Mouse (Mus musculus): Measurements from ENCODE around the gene L3mbtl1. TPM values are rescaled to one million over a fixed set of nuclear protein-coding genes. Genes with fewer than 3 reads are reported as not detected.

The L3mbtl1 gene
- total RNA-seq, 2 experiments from 2014 or later = 10.1 to 14.0 TPM

- Histone ChIP-seq H3K4me3 (no peak overlapping the region), H3K27ac (no peak overlapping the region)
- DNase-seq (ENCODE audit: low spot score in 2 of 2) = no peak
- TF ChIP-seq CTCF (conservative IDR thresholded peaks at IDR 0.05) = peak; percentile 40
Observed at GRCm38 (mm10) chr2:162956843-162957242, 13.6 kb downstream of the L3mbtl1 start.

- no peak for TF ChIP-seq CTCF (conservative IDR thresholded peaks at IDR 0.05)
Observed at GRCm38 (mm10) chr2:162961321-162961720, 18.0 kb downstream of the L3mbtl1 start.

GRCm38 (mm10) chr2:162966734-162967133 lies 23.5 kb downstream of the L3mbtl1 start:
- no peak overlapping the region for H3K27ac ChIP-seq
- no peak for DNase-seq (ENCODE audit: low spot score in 2 of 2)
- H3K4me3 ChIP-seq = no peak overlapping the region
- TF ChIP-seq CTCF (conservative IDR thresholded peaks at IDR 0.05) = no peak

More at GRCm38 (mm10) chr2:162961321-162961720, 18.0 kb downstream of the L3mbtl1 start:
- DNase-seq (ENCODE audit: low spot score in 2 of 2) = no peak
- no peak overlapping the region for H3K27ac ChIP-seq
- H3K4me3 ChIP-seq = no peak overlapping the region

- DNase-seq (ENCODE audit: low spot score in 2 of 2) = peak in 1 of 2 experiments; percentile 37
- Histone ChIP-seq H3K27ac (no peak overlapping the region), H3K4me3 (no peak overlapping the region)
- TF ChIP-seq CTCF (conservative IDR thresholded peaks at IDR 0.05) = peak; percentile 74
Observed at GRCm38 (mm10) chr2:162968357-162968756, 25.1 kb downstream of the L3mbtl1 start.

- H3K27ac ChIP-seq = no peak overlapping the region
- no peak overlapping the region for H3K4me3 ChIP-seq
- no peak for TF ChIP-seq CTCF (conservative IDR thresholded peaks at IDR 0.05)
- no peak for DNase-seq (ENCODE audit: low spot score in 2 of 2)
Observed at GRCm38 (mm10) chr2:162969101-162969500, 25.8 kb downstream of the L3mbtl1 start.

GRCm38 (mm10) chr2:162970896-162971295 lies 27.6 kb downstream of the L3mbtl1 start:
- no peak for TF ChIP-seq CTCF (conservative IDR thresholded peaks at IDR 0.05)
- no peak overlapping the region for H3K27ac ChIP-seq
- no peak overlapping the region for H3K4me3 ChIP-seq
- DNase-seq (ENCODE audit: low spot score in 2 of 2) = no peak

GRCm38 (mm10) chr2:162972752-162973151 lies 29.5 kb downstream of the L3mbtl1 start:
- no peak for TF ChIP-seq CTCF (conservative IDR thresholded peaks at IDR 0.05)
- DNase-seq (ENCODE audit: low spot score in 2 of 2) = no peak
- Histone ChIP-seq H3K27ac (no peak overlapping the region), H3K4me3 (no peak overlapping the region)

GRCm38 (mm10) chr2:162973206-162973605 lies 29.9 kb downstream of the L3mbtl1 start:
- H3K4me3 ChIP-seq = no peak overlapping the region
- no peak for TF ChIP-seq CTCF (conservative IDR thresholded peaks at IDR 0.05)
- DNase-seq (ENCODE audit: low spot score in 2 of 2) = no peak
- H3K27ac ChIP-seq = no peak overlapping the region

- no peak overlapping the region; the same call in 1 of the 2 replicates for H3K27ac ChIP-seq
- no peak overlapping the region for H3K4me3 ChIP-seq
- no peak for TF ChIP-seq CTCF (conservative IDR thresholded peaks at IDR 0.05)
- DNase-seq (ENCODE audit: low spot score in 2 of 2) = no peak
Observed at GRCm38 (mm10) chr2:162973637-162974036, 30.4 kb downstream of the L3mbtl1 start.

- no peak for TF ChIP-seq CTCF (conservative IDR thresholded peaks at IDR 0.05)
- Histone ChIP-seq H3K4me3 (no peak overlapping the region), H3K27ac (peak overlapping the region; percentile 61; the same call in 1 of the 2 replicates)
- DNase-seq (ENCODE audit: low spot score in 2 of 2) = peak in 1 of 2 experiments; percentile 41
Observed at GRCm38 (mm10) chr2:162975157-162975775, 32.0 kb downstream of the L3mbtl1 start.

- no peak for DNase-seq (ENCODE audit: low spot score in 2 of 2)
- 0 out of 2 replicates have a peak overlapping the region, but pooled peaks have one; percentile 18 for H3K27ac ChIP-seq
- H3K4me3 ChIP-seq = no peak overlapping the region
- TF ChIP-seq CTCF (conservative IDR thresholded peaks at IDR 0.05) = no peak
Observed at GRCm38 (mm10) chr2:162976001-162976400, 32.7 kb downstream of the L3mbtl1 start.

- no peak overlapping the region for H3K4me3 ChIP-seq
- TF ChIP-seq CTCF (conservative IDR thresholded peaks at IDR 0.05) = no peak
- no peak overlapping the region for H3K27ac ChIP-seq
- DNase-seq (ENCODE audit: low spot score in 2 of 2) = no peak
Observed at GRCm38 (mm10) chr2:162984381-162984780, 41.1 kb downstream of the L3mbtl1 start.

GRCm38 (mm10) chr2:162985923-162986322 lies 42.7 kb downstream of the L3mbtl1 start:
- no peak for TF ChIP-seq CTCF (conservative IDR thresholded peaks at IDR 0.05)
- no peak for DNase-seq (ENCODE audit: low spot score in 2 of 2)
- Histone ChIP-seq H3K27ac (no peak overlapping the region), H3K4me3 (no peak overlapping the region)

- Histone ChIP-seq H3K27ac (no peak overlapping the region), H3K4me3 (no peak overlapping the region)
- TF ChIP-seq CTCF (conservative IDR thresholded peaks at IDR 0.05) = no peak
- no peak for DNase-seq (ENCODE audit: low spot score in 2 of 2)
Observed at GRCm38 (mm10) chr2:162986764-162987163, 43.5 kb downstream of the L3mbtl1 start.

Data from layer of hippocampus, adult 2 months (tissue).